Mouse (Mus musculus): ENCODE results near the gene Twf2.

GRCm38 (mm10) chr9:106179964-106180363 is 22.9 kb upstream of the Twf2 start:
- TF ChIP-seq POLR2A (IDR thresholded peaks at IDR 0.05; ENCODE audit: low read depth, low read length) (no peak), CTCF (IDR thresholded peaks at IDR 0.05; ENCODE audit: extremely low read depth, insufficient read length, insufficient replicate concordance, low read depth, low read length) (no peak)

Data from small intestine, adult 2 months (tissue).